In the genomic region with DNA sequence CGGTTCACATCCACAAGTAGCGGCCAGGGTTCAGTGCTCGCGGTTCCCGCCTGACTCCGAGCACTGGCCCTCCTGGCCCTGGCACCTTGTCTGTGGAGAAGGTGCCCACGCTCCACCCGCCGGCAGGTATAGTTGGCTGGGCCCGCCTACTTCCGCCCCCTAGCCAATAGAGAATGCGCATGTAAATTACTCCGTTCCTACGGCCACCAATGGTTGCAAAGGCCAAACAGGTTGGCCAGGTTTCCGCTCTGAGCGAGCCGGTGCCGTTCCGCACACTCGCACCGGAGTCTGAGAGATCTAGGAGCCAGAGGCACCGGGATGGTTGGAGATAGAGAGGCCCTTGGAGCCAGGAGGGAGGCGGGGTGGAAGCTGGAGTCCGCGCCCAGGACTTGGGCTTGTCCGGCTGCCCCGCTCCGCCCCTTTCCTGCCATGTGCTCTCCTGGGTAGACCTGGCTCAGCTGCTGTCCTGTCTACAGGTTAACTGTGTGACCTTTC, we compare ENCODE assay signal across 8 mouse cellular contexts. TPM values are rescaled to one million over a fixed set of nuclear protein-coding genes. Genes with fewer than 3 reads are reported as not detected.
A peak's percentile ranks its signal among the peaks of the same experiment; 100 is the strongest.
DNase-seq lines count a peak whose midpoint lies in the region; ATAC-seq and TF ChIP-seq lines count a peak whose summit lies in the region.

No protein-coding gene starts in this region.

- ATAC-seq in forebrain, embryonic 15.5 days (replicated peaks) = peak; percentile 69
- ATAC-seq in hindbrain, embryonic 16.5 days = peak; percentile 93

- DNase-seq in R1 (ENCODE audit: low read depth, low spot score) = peak; percentile 93
- peak; percentile 92 to 93 for DNase-seq in cerebellum, adult 2 months
- peak; percentile 54 to 68 for DNase-seq in left cerebral cortex, adult 2 months (ENCODE audit: extremely low spot score in 1 of 2, low spot score in 2 of 2)
- DNase-seq in lung, postnatal 14 days = peak; percentile 79
- peak; percentile 67 for DNase-seq in ovary, postnatal 14 days (ENCODE audit: low spot score)
- peak; percentile 74 for DNase-seq in thymus, postnatal 4 days

- H3K4me1 ChIP-seq in cerebellum, adult 2 months (ENCODE audit: control insufficient read depth, insufficient read depth, low read length) = no peaks in the 10 kb centered on the region
- H3K4me1 ChIP-seq in forebrain, embryonic 15.5 days = peaks cover 7% of the 10 kb centered on the region
- H3K4me1 ChIP-seq in hindbrain, embryonic 16.5 days (ENCODE audit: control insufficient read depth, insufficient read depth, low read depth, low read length) = peaks cover 3% of the 10 kb centered on the region; the same call in 1 of the 2 replicates

- peak overlapping the region; percentile 55 for H3K4me3 ChIP-seq in cerebellum, adult 2 months (replicated peaks; ENCODE audit: insufficient read depth, low read depth, low read length)
- peak overlapping the region; percentile 59 for H3K4me3 ChIP-seq in forebrain, embryonic 15.5 days
- peak overlapping the region; percentile 52 for H3K4me3 ChIP-seq in hindbrain, embryonic 16.5 days (ENCODE audit: low read length)
- peak overlapping the region; percentile 53 for H3K4me3 ChIP-seq in left cerebral cortex, adult 2 months

- H3K36me3 ChIP-seq in forebrain, embryonic 15.5 days = no peaks in the 10 kb centered on the region
- no peaks in the 10 kb centered on the region for H3K36me3 ChIP-seq in hindbrain, embryonic 16.5 days (ENCODE audit: control insufficient read depth, insufficient read depth, low read length)

- intact Hi-C loops in left cerebral cortex, adult 2 months (cut with DNase I) = no loop called here

- H3K27me3 ChIP-seq in cerebellum, adult 2 months (ENCODE audit: control insufficient read depth, insufficient read depth, low read length) = no peaks in the 10 kb centered on the region
- H3K27me3 ChIP-seq in forebrain, embryonic 15.5 days = no peaks in the 10 kb centered on the region
- no peaks in the 10 kb centered on the region for H3K27me3 ChIP-seq in hindbrain, embryonic 16.5 days (replicated peaks; ENCODE audit: control insufficient read depth, insufficient read depth, low read length)

- H3K9me3 ChIP-seq in forebrain, embryonic 15.5 days = no peaks in the 10 kb centered on the region
- H3K9me3 ChIP-seq in hindbrain, embryonic 16.5 days (ENCODE audit: control insufficient read depth, low read length) = no peaks in the 10 kb centered on the region

- TF ChIP-seq POLR2A in cerebellum, adult 2 months (IDR thresholded peaks at IDR 0.05; ENCODE audit: borderline replicate concordance, insufficient read depth, low read length) = peak; percentile 61; the same call in 1 of the 2 replicates

- H3K27ac ChIP-seq in cerebellum, adult 2 months (ENCODE audit: insufficient read depth, low read length) = no peak overlapping the region; the same call in 1 of the 2 replicates
- H3K27ac ChIP-seq in forebrain, embryonic 15.5 days (replicated peaks) = no peak overlapping the region
- peak overlapping the region; percentile 60 for H3K27ac ChIP-seq in hindbrain, embryonic 16.5 days (ENCODE audit: low read depth, low read length)
- no peak overlapping the region for H3K27ac ChIP-seq in left cerebral cortex, adult 2 months

- TF ChIP-seq CTCF in cerebellum, adult 2 months (IDR thresholded peaks at IDR 0.05; ENCODE audit: borderline replicate concordance, insufficient read depth, low read depth, low read length) = no peak
- TF ChIP-seq CTCF in left cerebral cortex, adult 2 months (IDR thresholded peaks at IDR 0.05) = no peak

- H3K9ac ChIP-seq in forebrain, embryonic 15.5 days (replicated peaks) = peak overlapping the region; percentile 47
- peak overlapping the region; percentile 62 for H3K9ac ChIP-seq in hindbrain, embryonic 16.5 days (ENCODE audit: low read depth, low read length)

- peak overlapping the region; percentile 88 for H3K4me2 ChIP-seq in forebrain, embryonic 15.5 days (replicated peaks)
- H3K4me2 ChIP-seq in hindbrain, embryonic 16.5 days (ENCODE audit: low read length) = peak overlapping the region; percentile 86

- 5% methylated on average over 28 of the region's 28 CpGs for WGBS in cerebellum, adult 2 months
- WGBS in forebrain, embryonic 15.5 days = 2% methylated on average over 28 of the region's 28 CpGs
- 2% methylated on average over 28 of the region's 28 CpGs for WGBS in hindbrain, embryonic 16.5 days

RNA-seq across cellular contexts. Expression of a gene that starts 15.7 kb away (rescaled TPM):
- 44.2 and 45.2 TPM in 2 replicates for polyA plus RNA-seq in cerebellum, adult 2 months (2012; rRNA removed)
- 12.3 and 12.4 TPM in 2 replicates for polyA plus RNA-seq in forebrain, embryonic 15.5 days (2015; fragmentation: Nextera tagmentation; extraction: Ambion mirVana)
- 8.4 and 11.8 TPM in 2 replicates for polyA plus RNA-seq in hindbrain, embryonic 16.5 days (2015; fragmentation: Nextera tagmentation; extraction: Ambion mirVana)
- 10 to 100 TPM; 81.2 to 91.4 TPM for total RNA-seq in left cerebral cortex, adult 2 months (2021)
